Mouse (Mus musculus) layer of hippocampus, adult 11-12 months (tissue): ENCODE measurements around the gene Odf3l2.

Experiments
- DNase-seq: peaks from one replicate; pipeline ENCODE4 v3.0.0; 2022; ENCODE audit warnings: low spot score

Odf3l2 gene

GRCm38 (mm10) chr10:79626156-79626555 lies 19.4 kb downstream of the Odf3l2 start:
- DNase-seq: no peak

GRCm38 (mm10) chr10:79625398-79625797 lies 20.1 kb downstream of the Odf3l2 start:
- DNase-seq: no peak

GRCm38 (mm10) chr10:79623950-79624349 lies 21.6 kb downstream of the Odf3l2 start:
- no peak for DNase-seq

DNA sequence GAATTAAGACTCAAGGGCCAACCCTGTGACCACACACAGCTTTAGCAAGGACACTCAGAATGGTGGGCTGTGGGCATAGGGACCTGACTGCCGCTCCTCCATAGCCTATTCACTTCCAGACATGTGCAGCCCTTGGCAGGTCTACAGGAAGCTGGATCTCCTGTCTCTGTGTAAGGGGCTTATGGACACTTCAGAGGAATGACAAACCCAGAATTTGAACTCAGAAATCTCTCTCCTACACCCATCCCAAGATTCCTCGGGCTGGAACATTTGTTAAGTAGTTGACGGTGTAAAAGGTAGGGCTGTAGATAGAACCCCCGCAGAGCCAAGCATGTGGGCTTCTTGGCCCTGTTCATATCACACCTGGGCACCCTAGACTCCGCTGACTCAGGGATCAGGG lies 29.2 kb downstream of the Odf3l2 start:
- no peak for DNase-seq

- no peak for DNase-seq
Measured at GRCm38 (mm10) chr10:79615860-79616259, 29.7 kb downstream of the Odf3l2 start.

DNA sequence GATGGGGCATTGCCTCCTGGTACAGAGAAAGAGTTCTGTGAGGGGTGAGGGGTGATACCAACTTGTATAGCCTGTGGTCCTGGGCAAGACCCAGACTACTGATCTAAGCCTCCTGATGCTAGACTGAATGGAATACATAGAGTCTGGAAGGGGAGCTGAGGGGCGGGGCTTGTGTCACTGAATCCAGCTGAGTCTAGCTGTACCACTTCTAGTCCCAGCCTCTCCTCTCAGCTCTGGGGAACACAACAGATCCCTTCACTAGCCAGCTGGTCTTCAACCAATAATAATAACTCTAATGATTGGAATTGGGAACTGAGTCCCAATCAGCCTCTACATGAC lies 31.3 kb downstream of the Odf3l2 start:
- DNase-seq: no peak

DNA sequence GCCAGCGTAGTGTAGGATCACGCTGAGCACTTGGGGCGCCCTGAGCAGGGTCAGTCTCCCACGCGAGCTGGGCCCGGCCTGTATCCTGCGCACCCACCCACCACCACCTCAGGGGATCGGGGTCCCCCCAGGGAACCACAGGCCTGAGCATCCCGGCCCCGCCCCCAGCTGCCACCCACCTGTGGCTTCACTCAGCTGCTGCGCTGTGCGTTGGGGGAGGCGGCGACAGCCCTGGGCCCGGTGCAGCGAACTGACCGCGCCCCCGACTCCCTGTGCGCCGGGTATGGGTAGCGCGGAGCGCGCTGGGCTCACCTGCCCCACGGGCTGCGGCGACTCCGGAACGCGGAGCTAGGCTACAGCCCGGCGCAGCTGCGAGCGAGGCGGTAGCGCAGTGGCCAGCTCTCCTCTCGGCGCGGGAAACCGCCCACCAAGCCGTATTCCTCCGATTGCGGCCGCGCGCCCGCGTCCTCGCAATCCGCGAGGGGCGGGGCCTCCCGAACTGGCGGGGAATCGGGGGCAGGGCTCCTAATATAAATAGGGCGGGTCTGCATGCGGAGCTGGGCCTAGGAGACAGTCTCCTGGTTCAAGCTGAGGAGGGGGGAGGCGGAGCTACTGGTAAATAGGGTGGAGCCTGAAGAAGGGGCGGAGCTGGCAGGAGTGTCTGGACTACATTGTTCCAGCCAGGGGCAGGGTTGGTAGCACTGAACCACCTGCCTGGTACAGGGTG lies 31.8 kb downstream of the Odf3l2 start, which contains the start of gene C2cd4c:
C2cd4c (minus strand) TSS at position 448 of the 727 bp plus-strand sequence.
- peak; percentile 70 for DNase-seq

- DNase-seq: no peak
Measured at GRCm38 (mm10) chr10:79612192-79613135, 33.1 kb downstream of the Odf3l2 start.

- no peak for DNase-seq
Measured at GRCm38 (mm10) chr10:79611296-79611695, 34.2 kb downstream of the Odf3l2 start.

- DNase-seq: no peak
Measured at GRCm38 (mm10) chr10:79609276-79609675, 36.3 kb downstream of the Odf3l2 start.

GRCm38 (mm10) chr10:79607892-79608291 lies 37.6 kb downstream of the Odf3l2 start:
- no peak for DNase-seq

GRCm38 (mm10) chr10:79606537-79606936 lies 39.0 kb downstream of the Odf3l2 start:
- no peak for DNase-seq

GRCm38 (mm10) chr10:79597936-79598230 lies 47.7 kb downstream of the Odf3l2 start:
- no peak for DNase-seq

DNA sequence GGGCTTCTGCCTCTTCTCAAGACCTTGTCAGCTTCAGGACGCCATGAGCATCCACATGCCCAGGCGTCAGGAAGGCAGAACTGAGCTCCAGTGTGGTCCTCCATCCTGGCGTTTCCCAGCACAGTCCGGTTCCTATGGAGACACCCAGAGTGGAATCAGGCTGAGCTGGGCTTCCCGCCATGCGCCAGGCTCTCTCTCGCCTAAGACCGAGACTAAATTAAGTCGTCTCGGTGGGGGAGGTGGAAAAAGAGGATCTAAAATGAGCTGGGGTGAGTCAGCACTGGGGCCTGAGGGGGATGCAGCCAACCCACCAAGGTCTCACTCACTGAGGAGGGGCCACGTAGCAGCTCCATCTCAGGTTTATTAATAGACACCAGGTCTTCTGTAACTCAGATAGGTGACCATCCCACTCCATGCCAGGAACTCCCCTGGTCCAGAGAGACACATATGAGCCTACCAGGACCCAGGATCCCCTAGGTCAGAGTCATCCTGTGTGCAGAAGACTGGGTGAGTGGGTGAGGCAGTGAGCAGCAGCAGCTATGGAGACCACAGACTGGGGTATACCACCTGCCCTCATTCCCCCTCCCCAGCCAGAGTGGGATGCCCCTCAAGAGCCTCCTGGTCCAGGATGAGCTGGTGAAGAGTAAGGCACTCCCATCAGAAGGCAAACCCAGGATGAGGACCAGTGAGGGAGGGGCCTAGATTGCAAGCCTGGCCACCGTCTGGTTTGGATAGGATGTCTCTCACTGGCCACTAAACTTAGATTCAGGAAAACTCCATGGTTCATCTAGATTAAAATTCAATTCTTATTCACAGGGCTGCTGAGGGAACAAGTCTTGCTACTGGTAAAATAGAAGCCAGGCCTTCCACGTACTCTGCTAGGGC lies 48.2 kb downstream of the Odf3l2 start:
- DNase-seq: peak; percentile 67

GRCm38 (mm10) chr10:79595590-79595929 lies 50.0 kb downstream of the Odf3l2 start:
- DNase-seq: no peak

GRCm38 (mm10) chr10:79594872-79595589 lies 50.5 kb downstream of the Odf3l2 start:
- DNase-seq: peak; percentile 73

DNA sequence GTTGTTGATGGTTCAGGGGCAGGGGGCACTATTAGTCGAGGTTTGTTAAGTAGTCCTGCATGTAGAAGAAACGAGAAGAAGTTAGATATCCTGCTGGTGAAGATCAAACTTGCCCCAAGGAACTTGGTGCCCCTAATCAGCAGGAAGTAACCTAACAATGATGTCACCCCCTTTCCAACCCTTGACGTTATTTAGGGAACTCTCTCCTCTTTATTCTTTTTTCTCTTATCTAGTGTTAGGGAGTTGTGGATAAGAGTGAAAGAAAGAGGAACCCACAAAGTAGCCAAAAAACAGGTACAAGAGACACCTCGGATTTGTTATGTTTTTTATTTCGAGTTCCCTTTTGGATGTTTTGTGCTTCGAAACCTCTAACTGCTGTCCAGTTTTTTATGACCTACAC lies 51.4 kb downstream of the Odf3l2 start:
- DNase-seq: no peak

- no peak for DNase-seq
Measured at GRCm38 (mm10) chr10:79590702-79591101, 54.8 kb downstream of the Odf3l2 start.
